In genomic region chr11:75619133-75619532, GRCm38 (mm10) we compare ENCODE assay signal across 11 mouse cellular contexts. TPM values are rescaled to one million over a fixed set of nuclear protein-coding genes. Genes with fewer than 3 reads are reported as not detected.
A peak's percentile ranks its signal among the peaks of the same experiment; 100 is the strongest.
DNase-seq lines count a peak whose midpoint lies in the region; ATAC-seq and TF ChIP-seq lines count a peak whose summit lies in the region.
"Had no signal": no experiment of that assay in that cellular context is flagged by ENCODE, and none has a peak within 500 bp of the region (broad histone marks: within the 10 kb centered on the region; RNA-seq: fewer than 3 reads in every experiment).

No protein-coding gene starts in this region.

- H3K4me2 ChIP-seq in forebrain, postnatal 0 days (ENCODE audit: low read depth) = no peak overlapping the region
- no peak overlapping the region for H3K4me2 ChIP-seq in forebrain, embryonic 11.5 days (ENCODE audit: low read depth, low read length, severe bottlenecking)
- H3K4me2 ChIP-seq in lung, embryonic 14.5 days = no peak overlapping the region
- H3K4me2 ChIP-seq: heart, embryonic 15.5 days; limb, embryonic 12.5 days; neural tube, embryonic 15.5 days had no signal

- 77% methylated on average over 5 of the region's 5 CpGs for WGBS in forebrain, postnatal 0 days
- WGBS in forebrain, embryonic 11.5 days = 83% methylated on average over 5 of the region's 5 CpGs
- WGBS in lung, embryonic 14.5 days = 74% methylated on average over 5 of the region's 5 CpGs

- no peak for ATAC-seq in forebrain, postnatal 0 days
- no peak for ATAC-seq in forebrain, embryonic 11.5 days (replicated peaks; ENCODE audit: low FRiP score)
- ATAC-seq in lung, embryonic 14.5 days (ENCODE audit: insufficient read depth) = no peak

- no peaks in the 10 kb centered on the region for H3K27me3 ChIP-seq in forebrain, postnatal 0 days (ENCODE audit: insufficient read depth, low read length)
- H3K27me3 ChIP-seq in forebrain, embryonic 11.5 days (ENCODE audit: control insufficient read depth, insufficient read depth, low read length) = no peaks in the 10 kb centered on the region
- H3K27me3 ChIP-seq in lung, embryonic 14.5 days (ENCODE audit: insufficient read depth, low read length) = no peaks in the 10 kb centered on the region
- H3K27me3 ChIP-seq: heart, embryonic 15.5 days; limb, embryonic 12.5 days; neural tube, embryonic 15.5 days had no signal

- no peak overlapping the region for H3K9ac ChIP-seq in forebrain, postnatal 0 days
- H3K9ac ChIP-seq in forebrain, embryonic 11.5 days (ENCODE audit: low read length) = no peak overlapping the region
- H3K9ac ChIP-seq in lung, embryonic 14.5 days = no peak overlapping the region
- H3K9ac ChIP-seq: limb, embryonic 12.5 days; neural tube, embryonic 15.5 days had no signal

- TF ChIP-seq CTCF in forebrain, postnatal 0 days (IDR thresholded peaks at IDR 0.05; ENCODE audit: low read depth) = peak; percentile 49; the same call in 1 of the 2 replicates
- peak; percentile 49 for TF ChIP-seq CTCF in lung, embryonic 14.5 days (IDR thresholded peaks at IDR 0.05; ENCODE audit: low read depth)

- peaks cover 60% of the 10 kb centered on the region for H3K36me3 ChIP-seq in forebrain, postnatal 0 days (ENCODE audit: insufficient read depth)
- no peaks in the 10 kb centered on the region; the same call in 1 of the 2 replicates for H3K36me3 ChIP-seq in forebrain, embryonic 11.5 days (ENCODE audit: control insufficient read depth, insufficient read depth, low read length)
- H3K36me3 ChIP-seq in lung, embryonic 14.5 days (ENCODE audit: insufficient read depth) = peaks cover 64% of the 10 kb centered on the region

- H3K4me1 ChIP-seq in forebrain, postnatal 0 days (ENCODE audit: insufficient read depth) = no peaks in the 10 kb centered on the region
- H3K4me1 ChIP-seq in forebrain, embryonic 11.5 days (replicated peaks; ENCODE audit: control insufficient read depth, insufficient read depth, low read length) = no peaks in the 10 kb centered on the region
- no peaks in the 10 kb centered on the region; the same call in 1 of the 2 replicates for H3K4me1 ChIP-seq in lung, embryonic 14.5 days (ENCODE audit: insufficient read depth)
- H3K4me1 ChIP-seq: limb, embryonic 12.5 days; neural tube, embryonic 15.5 days had no signal

- no peak for DNase-seq in forebrain, postnatal 0 days
- no peak for DNase-seq in forebrain, embryonic 11.5 days (ENCODE audit: low spot score)
- peak; percentile 20 for DNase-seq in lung, embryonic 14.5 days
- DNase-seq in lung, adult 18-20 months = no peak
- DNase-seq in embryo, embryonic 11 days = peak; percentile 16
- DNase-seq in thymus, postnatal 0 days (ENCODE audit: low spot score) = peak; percentile 47
- DNase-seq in frontal cortex, adult 2 months (ENCODE audit: extremely low spot score in 1 of 2, low spot score in 1 of 2) = no peak
- no peak for DNase-seq in urinary bladder, postnatal 10 days (ENCODE audit: low spot score)

- H3K27ac ChIP-seq in forebrain, postnatal 0 days (ENCODE audit: low read depth, low read length) = no peak overlapping the region
- no peak overlapping the region for H3K27ac ChIP-seq in forebrain, embryonic 11.5 days (ENCODE audit: low read depth, low read length)
- H3K27ac ChIP-seq in lung, embryonic 14.5 days (ENCODE audit: low read depth) = no peak overlapping the region
- H3K27ac ChIP-seq: limb, embryonic 12.5 days; neural tube, embryonic 15.5 days had no signal

- no peaks in the 10 kb centered on the region for H3K9me3 ChIP-seq in forebrain, postnatal 0 days (ENCODE audit: low read length)
- H3K9me3 ChIP-seq in forebrain, embryonic 11.5 days (ENCODE audit: control insufficient read depth, low read length) = no peaks in the 10 kb centered on the region
- H3K9me3 ChIP-seq in lung, embryonic 14.5 days (ENCODE audit: low read depth, low read length) = no peaks in the 10 kb centered on the region
- H3K9me3 ChIP-seq: heart, embryonic 15.5 days; limb, embryonic 12.5 days; neural tube, embryonic 15.5 days had no signal

- no peak overlapping the region for H3K4me3 ChIP-seq in forebrain, postnatal 0 days (ENCODE audit: low read depth, low read length)
- H3K4me3 ChIP-seq in forebrain, embryonic 11.5 days (ENCODE audit: low read depth, low read length) = no peak overlapping the region
- H3K4me3 ChIP-seq in lung, embryonic 14.5 days (ENCODE audit: low read depth, low read length) = no peak overlapping the region
- H3K4me3 ChIP-seq: heart, embryonic 15.5 days; limb, embryonic 12.5 days; neural tube, embryonic 15.5 days had no signal

RNA-seq across cellular contexts. Expression of gene Inpp5k, which starts 11.7 kb away (rescaled TPM):
- total RNA-seq in forebrain, postnatal 0 days (2014; rRNA removed) = 52.4 and 57.4 TPM in 2 replicates
- polyA plus RNA-seq in forebrain, postnatal 0 days (2015; fragmentation: Nextera tagmentation; extraction: Ambion mirVana) = 50.2 and 50.7 TPM in 2 replicates
- 20.8 and 24.6 TPM in 2 replicates for polyA plus RNA-seq in forebrain, embryonic 11.5 days (2014; fragmentation: Nextera tagmentation; extraction: Ambion mirVana)
- polyA plus RNA-seq in lung, embryonic 14.5 days (2014; fragmentation: Nextera tagmentation; extraction: Ambion mirVana) = 23.1 and 24.9 TPM in 2 replicates
- polyA plus RNA-seq in thymus, postnatal 0 days (2015; fragmentation: Nextera tagmentation; extraction: Ambion mirVana) = 56.9 and 63.9 TPM in 2 replicates
- 57.2 and 66.7 TPM in 2 replicates for polyA plus RNA-seq in frontal cortex, adult 2 months (2012; rRNA removed)

RNA-seq across cellular contexts. Expression of gene Myo1c, which starts 31.2 kb away (rescaled TPM):
- total RNA-seq in forebrain, postnatal 0 days (2014; rRNA removed) = 17.5 and 21.0 TPM in 2 replicates
- polyA plus RNA-seq in forebrain, postnatal 0 days (2015; fragmentation: Nextera tagmentation; extraction: Ambion mirVana) = 6.5 and 8.2 TPM in 2 replicates
- polyA plus RNA-seq in forebrain, embryonic 11.5 days (2014; fragmentation: Nextera tagmentation; extraction: Ambion mirVana) = 13.8 and 15.1 TPM in 2 replicates
- 52.3 and 56.5 TPM in 2 replicates for polyA plus RNA-seq in lung, embryonic 14.5 days (2014; fragmentation: Nextera tagmentation; extraction: Ambion mirVana)
- polyA plus RNA-seq in thymus, postnatal 0 days (2015; fragmentation: Nextera tagmentation; extraction: Ambion mirVana) = 16.1 and 19.0 TPM in 2 replicates
- 15.8 and 19.3 TPM in 2 replicates for polyA plus RNA-seq in frontal cortex, adult 2 months (2012; rRNA removed)

RNA-seq across cellular contexts. Expression of gene Pitpna, which starts 31.2 kb away (rescaled TPM):
- 83.0 and 95.7 TPM in 2 replicates for total RNA-seq in forebrain, postnatal 0 days (2014; rRNA removed)
- polyA plus RNA-seq in forebrain, postnatal 0 days (2015; fragmentation: Nextera tagmentation; extraction: Ambion mirVana) = 85.8 and 101 TPM in 2 replicates
- 79.5 and 88.5 TPM in 2 replicates for polyA plus RNA-seq in forebrain, embryonic 11.5 days (2014; fragmentation: Nextera tagmentation; extraction: Ambion mirVana)
- 84.7 and 89.6 TPM in 2 replicates for polyA plus RNA-seq in lung, embryonic 14.5 days (2014; fragmentation: Nextera tagmentation; extraction: Ambion mirVana)
- 103 and 112 TPM in 2 replicates for polyA plus RNA-seq in thymus, postnatal 0 days (2015; fragmentation: Nextera tagmentation; extraction: Ambion mirVana)
- polyA plus RNA-seq in frontal cortex, adult 2 months (2012; rRNA removed) = 221 and 251 TPM in 2 replicates

RNA-seq across cellular contexts. Expression of gene Crk, which starts 59.9 kb away (rescaled TPM):
- 88.7 and 89.8 TPM in 2 replicates for total RNA-seq in forebrain, postnatal 0 days (2014; rRNA removed)
- polyA plus RNA-seq in forebrain, postnatal 0 days (2015; fragmentation: Nextera tagmentation; extraction: Ambion mirVana) = 90.9 and 93.4 TPM in 2 replicates
- 140 and 143 TPM in 2 replicates for polyA plus RNA-seq in forebrain, embryonic 11.5 days (2014; fragmentation: Nextera tagmentation; extraction: Ambion mirVana)
- 109 and 116 TPM in 2 replicates for polyA plus RNA-seq in lung, embryonic 14.5 days (2014; fragmentation: Nextera tagmentation; extraction: Ambion mirVana)
- 58.0 and 64.6 TPM in 2 replicates for polyA plus RNA-seq in thymus, postnatal 0 days (2015; fragmentation: Nextera tagmentation; extraction: Ambion mirVana)
- polyA plus RNA-seq in frontal cortex, adult 2 months (2012; rRNA removed) = 83.6 and 84.2 TPM in 2 replicates

Comparison
In these comparisons a context has a peak if more than half of its experiments do, and no peak if none do; other contexts are left out.
1. DNase-seq: peak in lung, embryonic 14.5 days (single experiment), embryo, embryonic 11 days (single experiment) and thymus, postnatal 0 days (single experiment); none in forebrain, postnatal 0 days (single experiment), forebrain, embryonic 11.5 days (single experiment), lung, adult 18-20 months (0 of 2), frontal cortex, adult 2 months (0 of 2) and urinary bladder, postnatal 10 days (single experiment).